Mouse (Mus musculus) mature B cell (primary cell): ENCODE data around the gene Awat1.

Experiments used
- in situ Hi-C: fragments of 300-500 bp; cut with MboI; formaldehyde crosslinking; loops from 2 replicates; pipeline ENCODE4 v1.14.3; 2019

The Awat1 gene

GRCm38 (mm10) chrX:100571951-100572350, at the start of gene Awat1:
TSS of gene Awat1 (plus strand) at chrX:100572251.
- in situ Hi-C loops = no loop called here

GRCm38 (mm10) chrX:100524471-100524870, 47.6 kb upstream of the Awat1 start, which contains the start of gene Dgat2l6:
TSS of gene Dgat2l6 (plus strand) at chrX:100524838.
- in situ Hi-C loops = no loop called here

DNA sequence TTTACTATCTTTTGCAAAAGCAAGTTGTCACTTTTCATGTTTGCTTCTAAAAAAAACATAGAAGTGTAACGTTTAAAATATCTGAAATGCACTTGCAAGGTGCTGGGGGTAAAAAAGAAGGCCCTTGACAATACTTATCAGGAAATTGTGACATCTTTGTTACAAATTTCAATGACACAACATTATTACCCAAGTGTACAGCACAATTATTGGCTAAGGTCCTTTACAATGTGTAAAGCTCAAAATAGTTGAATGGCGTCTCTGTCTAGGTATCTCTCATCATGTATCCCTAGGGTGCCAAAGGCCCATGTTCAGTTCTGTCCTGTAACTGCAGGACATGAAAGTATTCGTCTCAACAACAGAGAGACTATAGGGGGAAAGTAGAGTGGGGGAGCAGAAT, 16.0 kb upstream of the Awat1 start:
- in situ Hi-C loops = no loop called here

GRCm38 (mm10) chrX:100565696-100566095, 6.4 kb upstream of the Awat1 start:
- in situ Hi-C loops = no loop called here

DNA sequence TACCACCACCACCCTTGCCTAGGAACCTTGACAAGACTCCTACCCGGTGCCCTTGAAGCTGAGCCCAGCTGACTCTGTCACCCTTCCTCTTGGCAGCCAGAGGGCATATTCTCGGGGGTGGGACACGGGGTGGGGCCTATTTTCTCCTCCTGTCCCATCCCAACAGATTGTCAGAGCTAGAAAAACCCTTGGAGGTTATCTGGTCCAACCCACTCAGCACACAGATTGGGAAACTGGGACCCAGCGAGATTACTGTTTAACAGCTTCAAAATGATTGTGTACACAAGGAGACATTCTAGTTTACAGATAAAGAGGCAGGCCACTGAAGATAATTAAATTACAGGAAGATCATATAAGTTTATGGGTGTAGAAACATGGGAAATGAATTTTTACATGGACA, 22.7 kb downstream of the Awat1 start, which contains the start of gene P2ry4:
P2ry4 (minus strand) TSS at position 79 of the 400 bp plus-strand sequence.
- in situ Hi-C loops = no loop called here

- in situ Hi-C loops = no loop called here
These were observed 25.4 kb downstream of the Awat1 start for GRCm38 (mm10) chrX:100597439-100597838.

- in situ Hi-C loops = no loop called here
These were observed 27.7 kb downstream of the Awat1 start for GRCm38 (mm10) chrX:100599755-100600154.

DNA sequence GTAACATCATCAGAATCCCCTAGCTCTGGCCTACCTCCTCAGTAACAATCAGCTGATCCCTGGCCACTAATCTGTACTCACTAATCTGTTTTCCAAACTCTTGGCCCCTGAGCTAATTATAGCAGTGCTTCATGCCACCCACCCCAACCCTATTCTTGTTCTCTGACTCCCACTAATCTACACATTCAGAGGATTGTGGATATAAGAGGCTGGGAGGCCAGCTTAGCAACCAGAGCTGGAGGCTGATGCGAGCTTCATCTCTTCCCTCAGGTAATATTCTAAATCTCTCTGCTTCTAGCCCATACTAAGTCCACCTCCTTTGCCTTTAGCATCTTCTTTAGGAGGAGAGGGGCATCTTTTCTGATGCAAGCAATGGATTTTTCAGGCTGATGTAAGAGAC, 33.3 kb downstream of the Awat1 start, which contains the start of gene Arr3:
Arr3 (plus strand) TSS at position 184 of the 400 bp plus-strand sequence.
- in situ Hi-C loops = no loop called here

DNA sequence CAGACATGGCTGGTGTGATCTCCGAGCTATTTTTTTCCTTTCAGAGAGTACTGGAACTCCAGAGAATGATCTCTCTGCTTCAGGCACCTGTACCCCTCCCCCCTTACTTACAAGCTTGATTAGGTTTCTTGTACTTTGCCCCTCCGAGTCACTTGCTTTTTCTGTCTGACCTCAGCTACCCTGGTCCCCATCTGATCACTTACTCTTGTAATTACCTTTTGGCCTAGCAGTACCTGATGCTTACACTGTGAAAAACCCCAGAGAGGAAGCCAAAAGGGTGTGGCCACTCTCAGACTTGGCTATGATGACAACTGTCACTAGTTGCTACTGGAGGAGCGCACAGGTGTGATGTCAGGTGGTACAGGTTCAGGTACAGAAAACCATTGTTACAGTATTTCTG, 46.4 kb downstream of the Awat1 start:
- in situ Hi-C loops = no loop called here

- in situ Hi-C loops = no loop called here
These were observed 49.3 kb downstream of the Awat1 start for GRCm38 (mm10) chrX:100621366-100621765.

GRCm38 (mm10) chrX:100624242-100624641, 52.2 kb downstream of the Awat1 start:
- in situ Hi-C loops = no loop called here

DNA sequence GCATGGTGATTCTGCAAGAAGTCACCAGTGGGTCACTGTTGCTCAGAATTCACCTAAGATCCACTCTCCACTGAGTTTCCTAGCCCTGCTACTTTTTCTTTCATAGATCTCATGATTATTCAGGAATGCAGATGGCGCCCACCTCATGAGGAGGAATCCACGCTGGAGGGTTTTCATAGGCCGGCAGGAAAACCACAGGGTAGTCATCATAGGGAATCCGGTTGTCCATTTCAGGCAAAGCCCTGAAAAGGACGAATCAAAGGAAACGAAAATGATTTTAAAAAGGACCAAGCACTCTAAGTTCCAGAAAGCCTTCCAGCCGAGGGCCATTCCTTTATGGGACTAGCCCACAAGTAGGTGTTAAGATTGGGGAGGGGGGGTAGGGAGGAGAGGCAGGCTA, 53.1 kb downstream of the Awat1 start:
- in situ Hi-C loops = no loop called here

DNA sequence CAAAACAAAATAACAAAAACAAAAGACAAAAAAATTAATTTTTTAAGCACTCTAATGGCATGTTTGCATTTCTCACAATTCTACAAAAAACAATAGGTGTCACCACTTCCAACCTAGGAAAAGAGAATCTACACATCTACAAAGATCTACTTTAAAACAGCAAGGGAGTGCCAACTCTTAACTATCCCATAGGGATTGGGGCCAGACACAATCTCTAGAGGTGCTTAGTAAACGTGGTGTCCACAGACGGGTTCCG, 53.4 kb downstream of the Awat1 start, which contains the start of gene Kif4:
Kif4 (plus strand) TSS at position 192 of the 256 bp plus-strand sequence.
- in situ Hi-C loops = no loop called here

DNA sequence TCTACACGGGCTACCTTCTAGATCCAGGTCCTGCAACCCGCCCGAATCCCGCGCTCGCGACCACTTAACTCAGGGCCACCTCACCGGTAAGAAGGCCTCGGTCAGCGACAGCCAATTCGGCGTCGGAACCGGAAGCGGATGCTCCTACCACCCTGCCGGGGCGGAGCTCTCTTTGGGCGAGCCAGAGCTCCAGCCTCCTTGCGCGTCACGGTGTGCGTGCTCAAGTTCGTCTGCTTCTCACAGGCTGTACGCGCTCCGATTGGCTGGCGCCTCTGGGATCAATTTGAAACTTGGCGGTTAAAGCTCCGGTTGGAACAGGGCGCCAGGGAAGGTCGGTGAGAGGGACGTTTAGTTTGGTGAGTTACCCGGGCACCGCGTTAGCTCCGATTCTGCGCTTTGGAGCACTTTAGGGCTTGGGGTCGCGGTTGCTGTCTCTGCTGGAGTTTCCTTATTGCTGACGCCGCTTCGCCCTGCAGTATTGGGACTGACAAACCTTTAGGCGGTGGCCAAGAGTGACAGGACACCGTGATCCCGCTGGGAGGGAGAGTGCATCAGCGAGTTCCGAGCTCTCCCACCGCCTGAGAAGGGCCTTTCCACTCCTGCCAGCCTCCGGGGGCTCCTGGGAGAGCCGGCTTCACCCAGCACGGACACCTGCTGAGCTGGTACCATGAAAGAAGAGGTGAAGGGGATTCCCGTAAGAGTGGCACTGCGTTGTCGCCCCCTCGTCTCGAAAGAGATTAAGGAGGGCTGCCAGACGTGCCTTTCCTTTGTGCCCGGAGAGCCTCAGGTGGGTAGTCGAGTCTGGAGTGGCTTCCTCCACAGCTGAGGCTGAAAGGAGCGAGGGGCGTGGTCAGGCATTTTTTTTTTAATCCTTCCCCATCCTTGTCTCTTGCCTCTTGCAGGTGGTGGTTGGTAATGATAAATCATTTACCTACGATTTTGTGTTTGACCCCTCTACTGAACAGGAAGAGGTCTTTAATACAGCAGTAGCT, 54.0 kb downstream of the Awat1 start, which contains the start of gene Pdzd11:
Pdzd11 (minus strand) TSS at position 767 of the 992 bp plus-strand sequence.
- in situ Hi-C loops = no loop called here
